Mouse (Mus musculus) liver, postnatal 0 days (tissue): ENCODE results near the gene Plin1.
A peak's percentile ranks its signal among the peaks of the same experiment; 100 is the strongest.

Experiments used
- CTCF ChIP-seq: sonication (generic); IDR thresholded peaks from 2 replicates; pipeline ENCODE4 v1.5.1; 2016; ENCODE audit warnings: antibody characterized with exemption, low read depth
- EP300 ChIP-seq: IDR thresholded peaks from 2 replicates; pipeline ENCODE4 v1.6.1; 2016; ENCODE audit warnings: antibody characterized with exemption, low read depth, mild to moderate bottlenecking

GRCm38 (mm10) chr7:79742277-79742658 lies 9.6 kb upstream of the Plin1 start:
- TF ChIP-seq CTCF (no peak), EP300 (peak; percentile 60; the same call in 1 of the 2 replicates)
